Mouse (Mus musculus): Measurements from ENCODE around the gene Fbxo8. TPM values are rescaled to one million over a fixed set of nuclear protein-coding genes. Genes with fewer than 3 reads are reported as not detected.

Fbxo8 gene
- 23.6 and 28.8 TPM in 2 replicates for polyA plus RNA-seq (2016; fragmentation: Nextera tagmentation; extraction: Ambion mirVana)

DNA sequence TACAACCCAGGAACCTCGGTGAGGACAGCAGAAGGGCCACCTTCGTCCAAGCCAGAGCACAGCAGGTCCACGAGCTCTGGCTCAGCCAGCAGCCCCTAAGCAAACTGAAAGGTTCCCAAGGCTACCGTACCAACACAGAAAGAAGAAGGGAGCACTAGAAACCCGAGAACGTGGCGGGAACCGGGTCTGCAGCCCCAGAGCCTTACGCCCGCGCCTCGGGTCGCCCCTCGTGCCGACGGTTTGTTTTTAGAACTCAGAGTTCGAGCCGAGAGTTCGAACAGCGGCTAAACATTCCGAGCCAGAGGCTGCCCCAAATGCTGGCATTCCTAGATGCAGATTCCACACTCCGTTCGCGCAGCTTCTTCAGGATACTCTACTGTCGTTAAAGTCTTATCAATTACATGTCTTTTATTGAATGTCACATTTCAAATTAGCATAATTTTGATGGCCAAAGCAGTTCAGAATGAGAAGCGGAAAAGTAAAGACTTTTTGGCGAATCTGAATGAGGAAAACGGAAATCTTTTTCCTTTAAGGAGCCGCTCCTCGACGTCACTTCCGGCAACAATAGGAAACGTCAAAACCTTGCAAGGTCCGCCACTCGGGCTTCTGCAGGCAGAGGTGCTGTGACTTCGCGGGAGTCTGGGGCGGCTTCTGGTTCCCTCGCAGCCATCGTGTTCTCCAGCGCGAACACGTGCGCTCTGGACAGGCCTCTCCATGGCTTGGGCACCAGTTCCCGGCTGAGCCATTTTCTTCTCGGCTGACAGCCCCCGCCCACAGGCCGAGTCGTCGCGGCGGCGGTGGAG, at the start of gene Fbxo8, which contains the start of gene Cep44:
TSS of gene Fbxo8 (plus strand) at position 533 of the 803 bp plus-strand sequence.
TSS of gene Cep44 (minus strand) at position 490 of the 803 bp plus-strand sequence.
- Histone ChIP-seq H3K36me3 (replicated peaks) (no peaks in the 10 kb centered on the region), H3K4me3 (peak within 1 kb of the TSS; percentile 91), H3K27me3 (ENCODE audit: poor library complexity, severe bottlenecking) (no peaks in the 10 kb centered on the region), H3K4me1 (peaks cover 15% of the 10 kb centered on the region), H3K27ac (peak within 1 kb of the TSS; percentile 92), H3K9me3 (no peaks in the 10 kb centered on the region)
- DNase-seq (ENCODE audit: extremely low spot score, low spot score) = peak; percentile 80
- WGBS = under 1% methylated on average over 53 of the region's 53 CpGs

DNA sequence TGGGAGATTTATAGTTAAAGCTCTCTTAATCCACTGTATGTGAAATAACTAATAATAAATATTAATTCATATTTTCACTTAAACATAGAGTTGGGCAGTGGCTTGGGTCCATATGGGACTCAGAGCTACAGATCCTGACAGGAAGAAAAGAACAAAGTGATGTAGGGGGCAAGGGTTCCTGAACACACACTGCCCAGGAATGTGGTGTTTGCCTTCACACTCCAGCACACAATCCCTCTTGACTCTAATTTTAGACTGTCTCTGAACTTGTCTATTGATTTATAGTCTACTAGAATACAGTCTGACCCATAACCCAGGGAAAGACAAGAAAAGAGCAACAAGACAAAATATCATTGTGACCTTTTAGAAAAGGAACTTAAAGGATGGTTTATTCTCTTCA, 49.0 kb upstream of the Fbxo8 start:
- H3K9me3 ChIP-seq = no peaks in the 10 kb centered on the region
- H3K36me3 ChIP-seq (replicated peaks) = no peaks in the 10 kb centered on the region
- no peak for DNase-seq (ENCODE audit: extremely low spot score, low spot score)
- no peaks in the 10 kb centered on the region for H3K27me3 ChIP-seq (ENCODE audit: poor library complexity, severe bottlenecking)
- H3K27ac ChIP-seq = no peak overlapping the region
- H3K4me3 ChIP-seq = no peak overlapping the region
- H3K4me1 ChIP-seq = no peaks in the 10 kb centered on the region

DNA sequence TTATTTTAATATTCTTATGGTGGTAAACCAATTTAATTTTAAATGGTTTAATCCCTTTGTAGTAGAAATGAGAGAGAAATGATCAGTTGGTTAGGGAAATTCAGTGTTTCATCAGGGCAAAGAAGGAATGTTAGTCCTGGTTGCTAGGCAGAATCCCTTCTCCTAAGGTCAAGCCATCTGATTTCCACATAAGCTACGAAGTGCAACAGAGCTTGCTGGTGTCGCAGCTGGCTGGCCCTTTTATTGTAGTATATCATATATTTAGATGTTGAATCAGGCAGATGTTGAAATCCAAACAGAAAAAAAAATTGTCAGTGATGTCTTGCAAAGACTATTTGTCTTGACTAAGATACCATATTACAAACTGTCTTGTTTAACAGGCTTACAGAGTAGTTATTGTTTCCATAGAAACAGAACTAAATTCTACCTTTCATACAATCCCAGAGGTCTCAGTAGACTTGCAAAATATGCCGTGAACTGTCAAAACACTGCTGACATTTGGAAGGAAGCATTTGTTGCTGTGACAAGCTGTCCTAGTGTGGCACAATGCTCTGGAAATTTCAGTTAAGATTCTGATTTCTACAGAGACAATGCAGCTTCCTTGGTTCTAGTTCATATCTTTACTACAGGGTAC, 42.5 kb upstream of the Fbxo8 start:
- no peak overlapping the region for H3K27ac ChIP-seq
- no peaks in the 10 kb centered on the region for H3K36me3 ChIP-seq (replicated peaks)
- no peak overlapping the region for H3K4me3 ChIP-seq
- no peak for DNase-seq (ENCODE audit: extremely low spot score, low spot score)
- no peaks in the 10 kb centered on the region for H3K9me3 ChIP-seq
- H3K4me1 ChIP-seq = no peaks in the 10 kb centered on the region
- 88% methylated on average over 3 of the region's 3 CpGs for WGBS
- H3K27me3 ChIP-seq (ENCODE audit: poor library complexity, severe bottlenecking) = no peaks in the 10 kb centered on the region

DNA sequence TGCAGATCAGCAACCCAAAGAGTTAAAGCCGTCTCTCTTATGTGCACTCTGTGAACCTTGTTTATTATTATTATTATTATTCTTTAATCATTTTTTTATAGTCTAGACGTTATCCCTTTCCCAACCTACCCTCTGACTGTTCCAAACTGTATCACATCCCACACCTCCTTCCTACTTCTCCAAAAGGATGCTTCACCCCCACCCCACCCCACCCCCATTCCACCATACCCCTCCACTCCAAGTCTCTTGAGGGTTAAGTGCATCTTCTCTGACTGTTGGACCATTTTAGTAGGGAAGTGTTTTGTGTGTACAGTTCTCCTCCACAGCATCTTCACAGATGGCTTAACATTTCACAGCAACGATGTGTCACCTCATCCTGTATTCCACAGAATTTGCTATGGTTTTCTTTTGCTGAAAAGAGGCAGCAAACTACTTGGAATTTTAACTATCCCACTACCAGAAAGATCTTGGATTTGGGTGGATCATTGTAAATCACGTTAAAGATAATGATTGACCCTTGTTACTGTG, 41.9 kb upstream of the Fbxo8 start:
- Histone ChIP-seq H3K27me3 (ENCODE audit: poor library complexity, severe bottlenecking) (no peaks in the 10 kb centered on the region), H3K36me3 (replicated peaks) (no peaks in the 10 kb centered on the region), H3K9me3 (no peaks in the 10 kb centered on the region), H3K4me3 (no peak overlapping the region), H3K4me1 (no peaks in the 10 kb centered on the region), H3K27ac (no peak overlapping the region)
- 83% methylated on average over 4 of the region's 4 CpGs for WGBS
- DNase-seq (ENCODE audit: extremely low spot score, low spot score) = no peak

DNA sequence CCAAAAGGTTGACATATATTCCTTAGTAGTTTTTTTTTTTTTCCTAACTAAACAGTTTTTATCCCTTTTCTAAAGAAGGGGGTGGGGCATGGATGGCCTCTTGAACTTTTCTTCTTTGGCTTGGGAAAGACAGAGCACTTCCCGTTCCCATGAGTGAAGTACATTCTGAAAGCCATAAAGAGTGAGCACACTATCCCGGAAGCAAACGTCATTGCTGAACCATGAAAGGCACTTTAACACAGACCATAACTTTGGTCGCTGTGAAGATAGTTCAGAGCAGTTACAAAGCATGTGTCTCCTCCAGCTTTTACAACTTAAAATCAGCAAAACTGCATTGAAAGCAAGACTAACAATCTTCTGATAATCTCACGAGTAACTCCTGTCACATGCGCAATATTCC, 32.0 kb upstream of the Fbxo8 start:
- H3K27me3 ChIP-seq (ENCODE audit: poor library complexity, severe bottlenecking) = no peaks in the 10 kb centered on the region
- no peaks in the 10 kb centered on the region for H3K4me1 ChIP-seq
- H3K9me3 ChIP-seq = no peaks in the 10 kb centered on the region
- H3K36me3 ChIP-seq (replicated peaks) = no peaks in the 10 kb centered on the region
- 86% methylated on average over 6 of the region's 6 CpGs for WGBS
- DNase-seq (ENCODE audit: extremely low spot score, low spot score) = no peak
- H3K27ac ChIP-seq = no peak overlapping the region
- H3K4me3 ChIP-seq = no peak overlapping the region

DNA sequence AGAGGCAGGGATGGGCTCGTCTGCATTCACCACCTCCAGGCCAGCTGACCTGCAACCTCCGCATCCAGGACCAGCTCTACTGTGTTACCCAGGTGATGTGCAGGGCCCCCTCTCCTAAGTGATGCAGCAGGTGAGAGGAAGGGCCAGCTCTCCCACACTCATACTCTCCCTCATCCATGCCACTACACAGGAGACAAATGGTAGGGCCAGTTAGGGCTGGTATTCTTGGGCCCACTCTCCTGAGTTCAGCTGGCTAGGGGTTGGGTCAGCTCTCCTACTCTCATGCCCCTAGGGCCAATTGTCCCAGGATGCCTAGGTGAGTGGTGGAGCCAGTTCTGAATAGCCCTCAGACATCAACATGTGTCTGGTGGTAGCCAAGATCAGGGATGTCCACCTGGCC, 30.6 kb upstream of the Fbxo8 start:
- WGBS = 90% methylated on average over 2 of the region's 2 CpGs
- H3K27ac ChIP-seq = no peak overlapping the region
- no peak overlapping the region for H3K4me3 ChIP-seq
- DNase-seq (ENCODE audit: extremely low spot score, low spot score) = no peak
- H3K36me3 ChIP-seq (replicated peaks) = no peaks in the 10 kb centered on the region
- H3K9me3 ChIP-seq = no peaks in the 10 kb centered on the region
- H3K4me1 ChIP-seq = no peaks in the 10 kb centered on the region
- no peaks in the 10 kb centered on the region for H3K27me3 ChIP-seq (ENCODE audit: poor library complexity, severe bottlenecking)

DNA sequence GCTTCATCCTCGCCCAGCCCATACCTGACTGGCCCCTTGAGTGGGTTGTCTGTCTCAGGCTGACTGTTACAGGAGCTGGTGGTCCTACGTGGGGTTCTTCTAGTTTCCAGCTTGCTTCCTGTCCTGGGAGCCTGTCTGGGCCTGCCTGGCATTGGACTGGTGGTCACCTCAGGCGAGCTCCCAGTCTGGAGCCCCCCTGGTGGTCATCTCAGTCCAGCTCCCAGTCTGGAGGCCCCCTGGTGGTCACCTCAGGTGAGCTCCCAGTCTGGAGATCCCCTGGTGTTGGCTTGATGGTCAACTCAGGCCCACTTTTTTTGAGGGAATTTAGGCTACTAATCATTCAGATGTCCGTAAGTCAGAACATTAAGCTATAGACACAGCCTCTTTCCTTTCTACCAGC, 29.8 kb upstream of the Fbxo8 start:
- no peaks in the 10 kb centered on the region for H3K9me3 ChIP-seq
- no peak for DNase-seq (ENCODE audit: extremely low spot score, low spot score)
- H3K36me3 ChIP-seq (replicated peaks) = no peaks in the 10 kb centered on the region
- no peaks in the 10 kb centered on the region for H3K4me1 ChIP-seq
- H3K27me3 ChIP-seq (ENCODE audit: poor library complexity, severe bottlenecking) = no peaks in the 10 kb centered on the region
- no peak overlapping the region for H3K4me3 ChIP-seq
- WGBS = 83% methylated on average over 4 of the region's 4 CpGs
- H3K27ac ChIP-seq = no peak overlapping the region

DNA sequence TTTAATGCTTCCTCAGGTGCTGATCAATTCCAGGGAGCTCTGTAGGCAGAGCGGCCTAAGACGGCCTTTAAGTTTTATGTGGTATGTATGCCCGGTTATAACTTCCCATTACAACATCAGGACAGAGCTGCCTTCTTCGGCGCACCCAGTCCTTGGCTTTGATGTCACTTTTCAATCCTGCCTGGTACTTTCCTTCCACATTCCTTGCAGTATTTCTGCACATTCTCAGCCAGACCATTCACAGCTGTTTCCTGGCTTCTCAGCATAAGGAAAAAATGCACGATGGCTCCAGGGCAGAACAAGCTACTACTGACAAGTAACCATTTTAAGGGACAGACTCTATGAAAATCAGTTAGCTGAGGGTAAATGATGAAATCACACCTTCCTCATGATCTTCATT, 22.0 kb upstream of the Fbxo8 start:
- no peak for DNase-seq (ENCODE audit: extremely low spot score, low spot score)
- Histone ChIP-seq H3K27me3 (ENCODE audit: poor library complexity, severe bottlenecking) (no peaks in the 10 kb centered on the region), H3K4me3 (no peak overlapping the region), H3K36me3 (replicated peaks) (peaks cover 13% of the 10 kb centered on the region), H3K4me1 (no peaks in the 10 kb centered on the region), H3K9me3 (no peaks in the 10 kb centered on the region), H3K27ac (no peak overlapping the region)
- WGBS = 88% methylated on average over 6 of the region's 6 CpGs

DNA sequence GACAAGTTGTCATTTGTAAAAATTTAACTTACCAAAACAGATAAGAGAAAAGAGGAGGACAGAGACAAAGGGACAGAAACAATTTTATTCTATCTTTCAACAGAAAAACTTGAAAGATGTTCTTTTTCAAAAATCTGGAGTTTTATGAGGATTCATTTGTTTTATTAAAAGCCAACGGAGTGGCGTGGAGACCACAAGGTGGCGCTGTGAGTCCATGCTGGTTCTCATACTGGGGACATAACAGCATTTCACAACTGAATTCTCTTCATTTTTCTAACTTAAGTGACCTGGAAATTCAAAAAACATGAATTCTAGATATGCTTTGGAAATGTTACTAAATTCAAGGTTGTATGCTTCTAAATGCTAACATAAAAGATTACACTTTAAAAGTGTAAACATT, 20.5 kb upstream of the Fbxo8 start:
- DNase-seq (ENCODE audit: extremely low spot score, low spot score) = peak; percentile 39
- Histone ChIP-seq H3K4me1 (no peaks in the 10 kb centered on the region), H3K9me3 (no peaks in the 10 kb centered on the region), H3K4me3 (no peak overlapping the region), H3K27me3 (ENCODE audit: poor library complexity, severe bottlenecking) (no peaks in the 10 kb centered on the region), H3K27ac (no peak overlapping the region), H3K36me3 (replicated peaks) (peaks cover 14% of the 10 kb centered on the region)
- 9% methylated on average over 3 of the region's 3 CpGs for WGBS

DNA sequence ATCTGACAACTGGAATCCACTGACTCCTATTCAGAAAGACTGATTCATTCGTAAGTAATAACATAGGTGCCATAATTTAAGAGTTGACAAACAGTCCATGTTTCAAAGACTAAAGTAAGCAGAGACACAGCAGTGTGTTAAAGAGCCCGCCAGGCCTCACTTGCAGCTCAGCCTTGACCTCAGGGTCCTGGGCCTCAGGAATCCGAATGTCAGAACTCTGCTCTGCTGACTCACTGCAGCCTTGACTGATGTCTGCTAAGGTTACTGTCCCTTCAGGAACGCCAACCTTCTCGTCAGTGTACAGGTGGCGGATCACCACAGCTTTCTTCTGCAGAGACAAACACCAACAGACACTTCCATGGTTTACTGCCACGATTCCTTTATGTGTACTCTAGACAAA, 10.2 kb upstream of the Fbxo8 start:
- H3K4me1 ChIP-seq = no peaks in the 10 kb centered on the region
- H3K27me3 ChIP-seq (ENCODE audit: poor library complexity, severe bottlenecking) = no peaks in the 10 kb centered on the region
- WGBS = 92% methylated on average over 7 of the region's 7 CpGs
- no peaks in the 10 kb centered on the region for H3K9me3 ChIP-seq
- H3K27ac ChIP-seq = no peak overlapping the region
- H3K36me3 ChIP-seq (replicated peaks) = peaks cover 80% of the 10 kb centered on the region
- H3K4me3 ChIP-seq = no peak overlapping the region
- DNase-seq (ENCODE audit: extremely low spot score, low spot score) = no peak

DNA sequence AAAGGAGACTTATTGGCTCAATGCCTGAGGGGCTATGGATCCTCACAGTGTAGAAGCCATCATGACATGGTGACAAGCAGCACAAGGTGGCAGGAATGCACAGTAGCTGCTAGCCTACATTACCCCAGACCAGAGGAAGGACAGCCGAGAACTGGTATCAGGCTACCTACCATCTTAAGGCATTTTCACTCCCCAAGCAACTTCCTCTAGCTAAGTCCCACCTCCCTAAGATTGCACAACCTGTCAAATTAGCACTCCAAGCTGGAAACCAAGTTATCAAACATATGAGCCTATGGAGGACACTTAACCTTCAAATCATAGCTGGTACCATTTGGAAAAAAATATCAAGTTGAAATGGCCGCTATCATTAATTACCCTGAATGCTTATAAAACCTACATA, 3.0 kb upstream of the Fbxo8 start:
- H3K4me1 ChIP-seq = peaks cover 15% of the 10 kb centered on the region
- WGBS = 92% methylated on average over 2 of the region's 2 CpGs
- H3K4me3 ChIP-seq = no peak overlapping the region
- no peaks in the 10 kb centered on the region for H3K27me3 ChIP-seq (ENCODE audit: poor library complexity, severe bottlenecking)
- H3K9me3 ChIP-seq = no peaks in the 10 kb centered on the region
- DNase-seq (ENCODE audit: extremely low spot score, low spot score) = no peak
- H3K36me3 ChIP-seq (replicated peaks) = peaks cover 17% of the 10 kb centered on the region
- H3K27ac ChIP-seq = no peak overlapping the region

DNA sequence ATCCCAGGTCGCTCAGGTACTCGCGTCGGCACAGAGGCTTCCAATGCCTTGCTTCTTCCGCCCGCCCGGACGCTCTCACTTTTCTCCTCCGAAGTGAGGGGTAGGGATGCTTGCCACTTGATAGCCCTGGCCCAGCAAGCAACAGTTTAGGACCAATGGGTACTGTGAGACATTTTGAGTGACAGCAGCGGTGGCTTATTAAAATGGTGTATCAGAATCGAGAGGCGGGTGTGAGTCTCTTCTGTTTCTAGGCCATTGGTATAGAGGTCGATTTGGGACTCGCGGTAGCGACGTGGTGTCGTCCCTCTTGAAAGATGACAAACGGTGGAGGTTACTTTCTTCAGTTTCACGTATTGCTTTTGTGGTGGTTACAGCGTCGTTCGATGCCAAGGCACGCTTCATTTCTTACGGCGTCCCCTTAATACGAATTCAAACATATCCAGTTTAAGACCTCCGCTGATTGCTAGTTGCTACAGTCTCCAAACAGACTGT, 517 bp downstream of the Fbxo8 start:
- under 1% methylated on average over 28 of the region's 28 CpGs for WGBS
- H3K27ac ChIP-seq = peak overlapping the region; percentile 92
- peaks cover 15% of the 10 kb centered on the region for H3K4me1 ChIP-seq
- H3K4me3 ChIP-seq = peak overlapping the region; percentile 91
- no peaks in the 10 kb centered on the region for H3K27me3 ChIP-seq (ENCODE audit: poor library complexity, severe bottlenecking)
- H3K9me3 ChIP-seq = no peaks in the 10 kb centered on the region
- peak; percentile 75 for DNase-seq (ENCODE audit: extremely low spot score, low spot score)
- H3K36me3 ChIP-seq (replicated peaks) = no peaks in the 10 kb centered on the region

DNA sequence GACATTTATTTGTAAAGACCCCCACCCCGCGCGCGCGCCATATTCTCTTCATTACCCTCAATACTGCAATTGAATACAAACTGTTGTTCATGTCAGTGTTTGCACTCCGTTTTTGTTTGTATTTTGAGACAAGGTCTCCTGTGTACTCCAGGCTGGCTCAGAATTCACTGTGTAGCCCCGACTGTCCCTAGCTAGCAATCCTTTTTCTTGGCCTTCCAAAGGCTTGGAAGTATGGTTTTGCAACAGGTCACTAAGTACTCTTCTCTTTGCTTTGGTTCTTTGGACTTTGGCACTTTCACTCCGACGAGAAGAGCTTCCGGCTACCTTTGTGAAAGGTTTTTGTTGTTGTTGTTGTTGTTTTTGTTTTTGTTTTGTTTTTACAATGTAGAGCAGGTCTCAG, 1.2 kb downstream of the Fbxo8 start:
- DNase-seq (ENCODE audit: extremely low spot score, low spot score) = no peak
- peak overlapping the region; percentile 92; the same call in 1 of the 2 replicates for H3K27ac ChIP-seq
- 30% methylated on average over 10 of the region's 10 CpGs for WGBS

More for the DNA sequence above, 1.2 kb downstream of the Fbxo8 start:
- no peaks in the 10 kb centered on the region for H3K9me3 ChIP-seq
- no peaks in the 10 kb centered on the region for H3K27me3 ChIP-seq (ENCODE audit: poor library complexity, severe bottlenecking)
- H3K4me3 ChIP-seq = peak overlapping the region; percentile 91
- H3K36me3 ChIP-seq (replicated peaks) = no peaks in the 10 kb centered on the region
- peaks cover 15% of the 10 kb centered on the region for H3K4me1 ChIP-seq

All from forebrain, embryonic 10.5 days (tissue).